Mouse (Mus musculus): Measurements from ENCODE around the gene Atxn3. TPM values are rescaled to one million over a fixed set of nuclear protein-coding genes. Genes with fewer than 3 reads are reported as not detected.
"Not testable (repeated sequence)": the region's sequence is repeated elsewhere in the genome, so short reads cannot be mapped to it uniquely, and the experiment has no call there.

Atxn3 gene
- total RNA-seq, 2 experiments from 2014 or later: 22.5 to 49.8 TPM

- peak; percentile 44 for ATAC-seq (replicated peaks; ENCODE audit: poor library complexity)
Measured at GRCm38 (mm10) chr12:101958960-101959780, 1.1 kb upstream of the Atxn3 start.

GRCm38 (mm10) chr12:101958556-101958955 lies 510 bp upstream of the Atxn3 start:
- ATAC-seq (replicated peaks; ENCODE audit: poor library complexity): peak; percentile 35

- ATAC-seq (replicated peaks; ENCODE audit: poor library complexity): peak; percentile 1; the same call in 1 of the 2 replicates
Measured at GRCm38 (mm10) chr12:101957079-101957941, 736 bp downstream of the Atxn3 start.

GRCm38 (mm10) chr12:101955821-101956220 lies 2.2 kb downstream of the Atxn3 start:
- ATAC-seq (replicated peaks; ENCODE audit: poor library complexity): not testable (repeated sequence)

GRCm38 (mm10) chr12:101948801-101949200 lies 9.2 kb downstream of the Atxn3 start:
- no peak for ATAC-seq (replicated peaks; ENCODE audit: poor library complexity)

- ATAC-seq (replicated peaks; ENCODE audit: poor library complexity): no peak
Measured at GRCm38 (mm10) chr12:101947986-101948385, 10.1 kb downstream of the Atxn3 start.

- peak; percentile 64; the same call in 1 of the 2 replicates for ATAC-seq (replicated peaks; ENCODE audit: poor library complexity)
Measured at GRCm38 (mm10) chr12:101937572-101937971, 20.5 kb downstream of the Atxn3 start.

- 0 out of 2 replicates have a peak, but pooled peaks have one; percentile 23 for ATAC-seq (replicated peaks; ENCODE audit: poor library complexity)
Measured at GRCm38 (mm10) chr12:101935223-101935622, 22.8 kb downstream of the Atxn3 start.

GRCm38 (mm10) chr12:101928423-101928822 lies 29.6 kb downstream of the Atxn3 start:
- no peak for ATAC-seq (replicated peaks; ENCODE audit: poor library complexity)

- ATAC-seq (replicated peaks; ENCODE audit: poor library complexity): no peak
Measured at GRCm38 (mm10) chr12:101922313-101922712, 35.7 kb downstream of the Atxn3 start.

GRCm38 (mm10) chr12:101919847-101920246 lies 38.2 kb downstream of the Atxn3 start:
- ATAC-seq (replicated peaks; ENCODE audit: poor library complexity): no peak

- peak; percentile 30 for ATAC-seq (replicated peaks; ENCODE audit: poor library complexity)
Measured at GRCm38 (mm10) chr12:101917165-101917564, 40.9 kb downstream of the Atxn3 start.

GRCm38 (mm10) chr12:101912626-101913490 lies 45.2 kb downstream of the Atxn3 start, which contains the start of gene Trip11:
Gene Trip11, minus strand, starts transcription at chr12:101913267.
- peak; percentile 88 for ATAC-seq (replicated peaks; ENCODE audit: poor library complexity)

- no peak for ATAC-seq (replicated peaks; ENCODE audit: poor library complexity)
Measured at GRCm38 (mm10) chr12:101911346-101911745, 46.7 kb downstream of the Atxn3 start.

GRCm38 (mm10) chr12:101910360-101910759 lies 47.7 kb downstream of the Atxn3 start:
- ATAC-seq (replicated peaks; ENCODE audit: poor library complexity): no peak

- ATAC-seq (replicated peaks; ENCODE audit: poor library complexity): peak; percentile 77
Measured at GRCm38 (mm10) chr12:101905817-101906216, 52.2 kb downstream of the Atxn3 start.

- peak; percentile 57; the same call in 1 of the 2 replicates for ATAC-seq (replicated peaks; ENCODE audit: poor library complexity)
Measured at GRCm38 (mm10) chr12:101904906-101905305, 53.1 kb downstream of the Atxn3 start.

GRCm38 (mm10) chr12:101904170-101904569 lies 53.9 kb downstream of the Atxn3 start:
- no peak for ATAC-seq (replicated peaks; ENCODE audit: poor library complexity)

- no peak for ATAC-seq (replicated peaks; ENCODE audit: poor library complexity)
Measured at GRCm38 (mm10) chr12:101899671-101900245, 58.3 kb downstream of the Atxn3 start.

- ATAC-seq (replicated peaks; ENCODE audit: poor library complexity): no peak
Measured at GRCm38 (mm10) chr12:101898966-101899365, 59.1 kb downstream of the Atxn3 start.
